Mouse (Mus musculus) liver, embryonic 16.5 days (tissue): ENCODE measurements around the gene Zfand3. TPM values are rescaled to one million over a fixed set of nuclear protein-coding genes. Genes with fewer than 3 reads are reported as not detected.

ENCODE experiments used
- ATAC-seq: fragments of 200-750 bp; cut with Nextera tagmentation; 2 replicates; pipeline ENCODE4 v1.8.0; 2017; ENCODE audit warnings: low read depth, mild to moderate bottlenecking, moderate number of reproducible peaks, moderate library complexity
- H3K27ac ChIP-seq: fragments of 300-500 bp; sonication (generic); 2 replicates; pipeline ENCODE4 v1.5.1; 2014; ENCODE audit warnings: mild to moderate bottlenecking, low read length
- H3K27me3 ChIP-seq: fragments of 300-500 bp; sonication (generic); 2 replicates; pipeline ENCODE4 v1.6.1; 2014; ENCODE audit warnings: low read depth, low read length, mixed read lengths; ENCODE audit not compliant: control insufficient read depth, insufficient read depth
- H3K36me3 ChIP-seq: fragments of 300-500 bp; sonication (generic); 2 replicates; pipeline ENCODE4 v1.6.1; 2014; ENCODE audit warnings: mild to moderate bottlenecking; ENCODE audit not compliant: control insufficient read depth, insufficient read depth
- H3K4me1 ChIP-seq: fragments of 300-500 bp; sonication (generic); 2 replicates; pipeline ENCODE4 v1.6.1; 2014; ENCODE audit warnings: low read depth, low read length, mixed read lengths; ENCODE audit not compliant: control insufficient read depth
- H3K4me2 ChIP-seq: fragments of 300-500 bp; sonication (generic); 2 replicates; pipeline ENCODE4 v1.6.1; 2014; ENCODE audit warnings: low read depth, low read length, mixed read lengths
- H3K4me3 ChIP-seq: fragments of 300-500 bp; sonication (generic); 2 replicates; pipeline ENCODE4 v1.5.1; 2014; ENCODE audit warnings: low read depth, mild to moderate bottlenecking, low read length
- H3K9ac ChIP-seq: fragments of 300-500 bp; sonication (generic); 2 replicates; pipeline ENCODE4 v1.6.1; 2014; ENCODE audit warnings: low read depth, low read length
- H3K9me3 ChIP-seq: fragments of 300-500 bp; sonication (generic); replicated peaks from 2 replicates; pipeline ENCODE4 v1.6.1; 2016; ENCODE audit warnings: low read length; ENCODE audit not compliant: control insufficient read depth
- WGBS: fragments of 180-500 bp; shearing (Covaris S2); extraction: QIAGEN DNeasy Blood & Tissue Kit; methylation state at CpG from one replicate; pipeline ENCODE4 v1.1.7; 2014; ENCODE audit not compliant: insufficient replicate concordance; 5-methylcytosine and 5-hydroxymethylcytosine counted together
- polyA plus RNA-seq: library from polyadenylated mRNA; unstranded; fragments of >200 nt; fragmentation: Nextera tagmentation; extraction: Ambion mirVana; gene quantifications from 2 replicates; pipeline ENCODE4 v1.2.1, GENCODE M21; 2015

Gene Zfand3
- polyA plus RNA-seq, 1 experiment from 2014 or later: 16.3 TPM

GRCm38 (mm10) chr17:30259938-30260337 is 255.4 kb downstream of the Zfand3 start:
- H3K9ac ChIP-seq: no peak overlapping the region
- H3K36me3 ChIP-seq: no peaks in the 10 kb centered on the region
- 66% methylated on average over 6 of the region's 6 CpGs for WGBS
- no peak overlapping the region for H3K27ac ChIP-seq
- H3K4me1 ChIP-seq: no peaks in the 10 kb centered on the region
- no peak overlapping the region for H3K4me3 ChIP-seq
- no peaks in the 10 kb centered on the region for H3K9me3 ChIP-seq
- H3K4me2 ChIP-seq: no peak overlapping the region
- H3K27me3 ChIP-seq: no peaks in the 10 kb centered on the region
- no peak for ATAC-seq

Other genes starting within 250 kb of the Zfand3 start
- gene Mdga1, start 34.6 kb upstream of the Zfand3 start, polyA plus RNA-seq: 1.6 and 1.9 TPM in 2 replicates